Mouse (Mus musculus) intestine, embryonic 14.5 days (tissue): ENCODE results near the gene Pyurf. TPM values are rescaled to one million over a fixed set of nuclear protein-coding genes. Genes with fewer than 3 reads are reported as not detected.

Experiments used
- ATAC-seq: fragments of 200-750 bp; cut with Nextera tagmentation; replicated peaks from 2 replicates; pipeline ENCODE4 v1.8.0; 2017; ENCODE audit warnings: low read depth, moderate number of reproducible peaks, moderate TSS enrichment, moderate library complexity; ENCODE audit not compliant: low FRiP score, low TSS enrichment
- DNase-seq: peaks from one replicate; pipeline ENCODE4 v3.0.0-alpha.2; 2018; ENCODE audit warnings: low spot score
- H3K27ac ChIP-seq: fragments of 300-500 bp; sonication (generic); 2 replicates; pipeline ENCODE4 v1.5.1; 2014; ENCODE audit warnings: low read depth, mild to moderate bottlenecking, control low read depth
- H3K27me3 ChIP-seq: fragments of 300-500 bp; sonication (generic); replicated peaks from 2 replicates; pipeline ENCODE4 v1.6.1; 2014; ENCODE audit warnings: low read length, control low read depth; ENCODE audit not compliant: control insufficient read depth, insufficient read depth
- H3K36me3 ChIP-seq: fragments of 300-500 bp; sonication (generic); 2 replicates; pipeline ENCODE4 v1.6.1; 2014; ENCODE audit warnings: low read length, control low read depth; ENCODE audit not compliant: control insufficient read depth, insufficient read depth
- H3K4me1 ChIP-seq: fragments of 300-500 bp; sonication (generic); replicated peaks from 2 replicates; pipeline ENCODE4 v1.6.1; 2014; ENCODE audit warnings: low read length, control low read depth, mixed read lengths; ENCODE audit not compliant: control insufficient read depth, insufficient read depth
- H3K4me2 ChIP-seq: fragments of 300-500 bp; sonication (generic); 2 replicates; pipeline ENCODE4 v1.6.1; 2014; ENCODE audit warnings: low read length
- H3K4me3 ChIP-seq: fragments of 300-500 bp; sonication (generic); 2 replicates; pipeline ENCODE4 v1.5.1; 2014; ENCODE audit warnings: low read depth, low read length, control low read depth, mixed read lengths
- H3K9ac ChIP-seq: fragments of 300-500 bp; sonication (generic); 2 replicates; pipeline ENCODE4 v1.6.1; 2014; ENCODE audit warnings: mild to moderate bottlenecking, low read length
- H3K9me3 ChIP-seq: fragments of 300-500 bp; sonication (generic); 2 replicates; pipeline ENCODE4 v1.6.1; 2016; ENCODE audit warnings: low read length, control low read depth; ENCODE audit not compliant: control insufficient read depth
- WGBS: fragments of 180-500 bp; shearing (Covaris S2); extraction: QIAGEN DNeasy Blood & Tissue Kit; methylation state at CpG from one replicate; pipeline ENCODE4 v1.1.7; 2014; 5-methylcytosine and 5-hydroxymethylcytosine counted together
- polyA plus RNA-seq: library from polyadenylated mRNA; unstranded; fragments of >200 nt; fragmentation: Nextera tagmentation; extraction: Ambion mirVana; gene quantifications from 2 replicates; pipeline ENCODE4 v1.2.1, GENCODE M21; 2014

Gene Pyurf
- polyA plus RNA-seq, 1 experiment from 2014 or later: 23.3 TPM

DNA sequence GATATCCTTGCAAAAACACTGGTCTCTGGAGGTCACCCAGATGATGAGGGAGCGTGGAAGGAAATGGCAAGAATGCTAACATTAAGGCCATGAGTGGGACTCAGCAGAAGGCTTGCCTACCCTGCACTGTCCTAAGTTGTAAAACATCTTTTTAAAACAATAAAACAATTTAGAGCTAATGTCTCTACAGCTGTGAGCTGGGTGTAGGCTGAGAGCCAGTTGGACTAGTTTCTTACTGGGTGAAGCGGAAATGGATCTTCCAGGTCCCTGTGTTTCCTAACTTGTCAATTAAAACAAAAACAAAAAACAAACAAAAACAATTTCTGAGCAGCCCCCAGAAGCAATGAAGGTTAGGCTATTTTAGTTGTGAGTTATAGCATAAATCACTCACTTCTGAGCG, 1.2 kb upstream of the Pyurf start:
- H3K27ac ChIP-seq: no peak overlapping the region
- WGBS: 73% methylated on average over 3 of the region's 3 CpGs

GRCm38 (mm10) chr6:57684156-57684555, 7.7 kb downstream of the Pyurf start:
- Histone ChIP-seq H3K36me3 (peaks cover 17% of the 10 kb centered on the region), H3K9me3 (no peaks in the 10 kb centered on the region), H3K9ac (no peak overlapping the region), H3K27ac (no peak overlapping the region), H3K4me3 (no peak overlapping the region), H3K4me1 (no peaks in the 10 kb centered on the region), H3K4me2 (no peak overlapping the region), H3K27me3 (no peaks in the 10 kb centered on the region)
- WGBS: 93% methylated on average over 1 of the region's 1 CpGs
- ATAC-seq (no peak), DNase-seq (no peak)

More for the DNA sequence above, 1.2 kb upstream of the Pyurf start:
- DNase-seq: no peak
- ATAC-seq: no peak
- Histone ChIP-seq H3K4me1 (peaks cover 6% of the 10 kb centered on the region), H3K36me3 (peaks cover 11% of the 10 kb centered on the region), H3K4me3 (no peak overlapping the region), H3K27me3 (no peaks in the 10 kb centered on the region), H3K9ac (no peak overlapping the region), H3K9me3 (no peaks in the 10 kb centered on the region), H3K4me2 (no peak overlapping the region)

DNA sequence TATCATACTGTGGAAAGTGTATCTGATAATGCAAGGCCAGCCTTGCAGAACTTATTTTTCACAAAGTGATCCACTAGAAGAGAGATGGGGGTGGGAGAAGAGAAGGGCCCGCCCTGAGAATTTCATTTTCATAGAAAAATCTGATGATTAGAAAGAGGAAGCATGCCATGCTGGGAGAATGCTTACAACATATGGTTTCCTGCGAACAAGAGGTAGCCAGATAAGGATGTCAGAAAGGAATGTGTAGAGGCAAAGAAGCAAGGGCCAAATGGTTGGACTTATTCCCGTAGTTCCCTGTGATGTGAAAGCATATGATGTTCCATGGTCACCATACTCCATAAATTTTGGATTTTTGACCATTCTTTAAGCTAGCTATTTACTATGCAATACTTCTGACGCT, 30.6 kb downstream of the Pyurf start:
- no peak for ATAC-seq
- H3K9ac ChIP-seq: no peak overlapping the region
- H3K4me1 ChIP-seq: no peaks in the 10 kb centered on the region
- H3K9me3 ChIP-seq: no peaks in the 10 kb centered on the region
- H3K27ac ChIP-seq: no peak overlapping the region
- no peak overlapping the region for H3K4me2 ChIP-seq
- H3K36me3 ChIP-seq: no peaks in the 10 kb centered on the region
- DNase-seq: no peak
- no peak overlapping the region for H3K4me3 ChIP-seq
- no peaks in the 10 kb centered on the region for H3K27me3 ChIP-seq
- WGBS: 78% methylated on average over 4 of the region's 4 CpGs

- H3K4me3 ChIP-seq: no peak overlapping the region
- H3K27ac ChIP-seq: no peak overlapping the region
- no peaks in the 10 kb centered on the region for H3K27me3 ChIP-seq
- DNase-seq: no peak
- no peaks in the 10 kb centered on the region for H3K9me3 ChIP-seq
- H3K4me2 ChIP-seq: no peak overlapping the region
- H3K36me3 ChIP-seq: no peaks in the 10 kb centered on the region
- 56% methylated on average over 1 of the region's 1 CpGs for WGBS
- no peaks in the 10 kb centered on the region for H3K4me1 ChIP-seq
- no peak overlapping the region for H3K9ac ChIP-seq
- ATAC-seq: no peak
Observed at GRCm38 (mm10) chr6:57647256-57647655, 44.6 kb downstream of the Pyurf start.

GRCm38 (mm10) chr6:57641789-57642188, 50.1 kb downstream of the Pyurf start:
- 0 out of 2 replicates have a peak, but pooled peaks have one; percentile 62 for ATAC-seq
- Histone ChIP-seq H3K27me3 (no peaks in the 10 kb centered on the region), H3K4me1 (no peaks in the 10 kb centered on the region), H3K27ac (no peak overlapping the region), H3K4me2 (no peak overlapping the region), H3K9ac (no peak overlapping the region), H3K36me3 (no peaks in the 10 kb centered on the region), H3K4me3 (no peak overlapping the region), H3K9me3 (no peaks in the 10 kb centered on the region)
- WGBS: 38% methylated on average over 4 of the region's 4 CpGs
- DNase-seq: no peak

- 58% methylated on average over 1 of the region's 1 CpGs for WGBS
- no peak overlapping the region for H3K4me3 ChIP-seq
- ATAC-seq (no peak), DNase-seq (no peak)
- H3K36me3 ChIP-seq: no peaks in the 10 kb centered on the region
- H3K9me3 ChIP-seq: no peaks in the 10 kb centered on the region
- no peak overlapping the region for H3K4me2 ChIP-seq
- H3K9ac ChIP-seq: no peak overlapping the region
- no peaks in the 10 kb centered on the region for H3K27me3 ChIP-seq
- no peak overlapping the region for H3K27ac ChIP-seq
- no peaks in the 10 kb centered on the region for H3K4me1 ChIP-seq
Observed at GRCm38 (mm10) chr6:57639531-57639930, 52.3 kb downstream of the Pyurf start.

Other genes with a start within 250 kb of the Pyurf start
- 3.7 and 3.8 TPM in 2 replicates for gene Ppm1k, start 156.6 kb downstream of the Pyurf start, polyA plus RNA-seq
- 2.4 and 2.6 TPM in 2 replicates for gene Herc6, start 111.1 kb downstream of the Pyurf start, polyA plus RNA-seq
- 21.4 and 23.5 TPM in 2 replicates for gene Lancl2, start 10.5 kb upstream of the Pyurf start, polyA plus RNA-seq
- 17.9 and 21.5 TPM in 2 replicates for gene Vopp1, start 133.1 kb upstream of the Pyurf start, polyA plus RNA-seq
- not detected in 2 replicates for gene Vmn1r21, start 158.3 kb upstream of the Pyurf start, polyA plus RNA-seq
- gene Vmn1r22, start 215.9 kb upstream of the Pyurf start, polyA plus RNA-seq: not detected in 2 replicates
- not detected in 2 replicates for gene Vmn1r23, start 234.8 kb upstream of the Pyurf start, polyA plus RNA-seq